Comparison of ENCODE assay signal across 13 mouse cellular contexts in the genomic region with DNA sequence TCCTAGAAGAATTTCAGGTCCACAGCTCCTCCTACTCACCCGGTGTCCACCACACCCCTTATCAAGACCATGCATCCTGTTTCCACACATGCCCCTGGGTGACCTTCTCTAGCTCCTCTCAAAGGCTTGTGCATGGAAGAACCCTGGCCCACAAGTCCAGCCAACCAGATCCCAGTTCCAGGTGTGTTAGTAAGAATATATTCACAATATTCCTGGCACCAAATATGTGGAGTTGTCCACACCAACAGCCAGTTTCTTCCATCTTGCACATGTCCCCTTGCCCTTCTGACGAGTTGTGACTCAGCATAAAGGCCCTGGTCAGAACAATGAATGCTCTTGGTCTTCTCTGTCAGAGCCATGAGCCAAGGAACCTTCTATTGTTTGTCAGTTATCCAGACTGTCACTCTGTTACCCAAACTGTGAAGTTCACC. TPM values are rescaled to one million over a fixed set of nuclear protein-coding genes. Genes with fewer than 3 reads are reported as not detected.
DNase-seq lines count a peak whose midpoint lies in the region; ATAC-seq lines count a peak whose summit lies in the region.
"Had no signal": no experiment of that assay in that cellular context is flagged by ENCODE, and none has a peak within 500 bp of the region (broad histone marks: within the 10 kb centered on the region; RNA-seq: fewer than 3 reads in every experiment).

No protein-coding gene starts in this region.

- no peaks in the 10 kb centered on the region for H3K27me3 ChIP-seq in heart, embryonic 12.5 days (replicated peaks)
- no peaks in the 10 kb centered on the region for H3K27me3 ChIP-seq in liver, embryonic 13.5 days
- H3K27me3 ChIP-seq in forebrain, embryonic 10.5 days (ENCODE audit: poor library complexity, severe bottlenecking), result no peaks in the 10 kb centered on the region
- H3K27me3 ChIP-seq: midbrain, embryonic 12.5 days had no signal

- H3K4me2 ChIP-seq in heart, embryonic 12.5 days, result no peak overlapping the region
- peak overlapping the region; percentile 32 for H3K4me2 ChIP-seq in liver, embryonic 13.5 days
- H3K4me2 ChIP-seq: midbrain, embryonic 12.5 days had no signal

- DNase-seq in heart, postnatal 14 days, result no peak
- DNase-seq in c-Kit-negative CD71-positive TER-119-positive erythroid progenitor cells, embryonic 14.5 days (ENCODE audit: low read depth, low spot score), result peak; percentile 76
- DNase-seq in liver, embryonic 13.5 days, result peak; percentile 77
- DNase-seq in spleen, postnatal 10 days (ENCODE audit: low spot score in 2 of 2), result peak; percentile 71 to 73
- no peak for DNase-seq in T-cell, adult 2 months (ENCODE audit: low spot score)
- DNase-seq in forebrain, embryonic 10.5 days (ENCODE audit: extremely low spot score, low spot score), result no peak
- DNase-seq: forebrain, postnatal 0 days; thymus, postnatal 14 days had no signal

- 49% methylated on average over 2 of the region's 2 CpGs for WGBS in heart, embryonic 12.5 days
- WGBS in liver, embryonic 13.5 days (ENCODE audit: insufficient replicate concordance), result 8% methylated on average over 2 of the region's 2 CpGs
- WGBS in forebrain, embryonic 10.5 days, result 78% methylated on average over 2 of the region's 2 CpGs

- no peaks in the 10 kb centered on the region for H3K36me3 ChIP-seq in heart, embryonic 12.5 days
- no peaks in the 10 kb centered on the region for H3K36me3 ChIP-seq in liver, embryonic 13.5 days
- H3K36me3 ChIP-seq in forebrain, embryonic 10.5 days (replicated peaks), result no peaks in the 10 kb centered on the region
- H3K36me3 ChIP-seq: limb, embryonic 10.5 days; midbrain, embryonic 12.5 days had no signal

- intact Hi-C loops in heart, postnatal 14 days (cut with DNase I), result loop anchor here (5.0 kb wide), 2 partner anchors 87 to 272 kb away; no protein-coding TSS in a partner anchor

- H3K4me1 ChIP-seq in heart, embryonic 12.5 days (replicated peaks), result peaks cover 4% of the 10 kb centered on the region; the same call in 1 of the 2 replicates
- H3K4me1 ChIP-seq in liver, embryonic 13.5 days (replicated peaks), result peaks cover 89% of the 10 kb centered on the region
- 0 out of 2 replicates have a peak, but pooled peaks cover 5% of the 10 kb centered on the region for H3K4me1 ChIP-seq in forebrain, embryonic 10.5 days
- H3K4me1 ChIP-seq: limb, embryonic 10.5 days had no signal

- no peak overlapping the region for H3K27ac ChIP-seq in heart, embryonic 12.5 days (ENCODE audit: poor library complexity, severe bottlenecking)
- peak overlapping the region; percentile 99 for H3K27ac ChIP-seq in liver, embryonic 13.5 days
- H3K27ac ChIP-seq in forebrain, embryonic 10.5 days, result no peak overlapping the region
- H3K27ac ChIP-seq: limb, embryonic 10.5 days; midbrain, embryonic 12.5 days had no signal

- no peak overlapping the region for H3K9ac ChIP-seq in heart, embryonic 12.5 days
- H3K9ac ChIP-seq in liver, embryonic 13.5 days, result peak overlapping the region; percentile 52
- H3K9ac ChIP-seq: forebrain, postnatal 0 days; midbrain, embryonic 12.5 days had no signal

- H3K4me3 ChIP-seq in heart, embryonic 12.5 days, result no peak overlapping the region
- no peak overlapping the region for H3K4me3 ChIP-seq in liver, embryonic 13.5 days (replicated peaks)
- no peak overlapping the region for H3K4me3 ChIP-seq in forebrain, embryonic 10.5 days
- H3K4me3 ChIP-seq: limb, embryonic 10.5 days; midbrain, embryonic 12.5 days had no signal

- H3K9me3 ChIP-seq in heart, embryonic 12.5 days (replicated peaks), result no peaks in the 10 kb centered on the region
- no peaks in the 10 kb centered on the region for H3K9me3 ChIP-seq in liver, embryonic 13.5 days (replicated peaks)
- no peaks in the 10 kb centered on the region for H3K9me3 ChIP-seq in forebrain, embryonic 10.5 days
- H3K9me3 ChIP-seq: limb, embryonic 10.5 days; midbrain, embryonic 12.5 days had no signal

- peak; percentile 87 for ATAC-seq in heart, embryonic 12.5 days (ENCODE audit: insufficient number of reproducible peaks, low FRiP score)
- ATAC-seq in liver, embryonic 13.5 days (ENCODE audit: low read depth), result peak; percentile 82
- ATAC-seq in inflammation-experienced regulatory T-cells, adult 6 months, result no peak
- ATAC-seq: forebrain, postnatal 0 days; hindbrain, embryonic 16.5 days had no signal

RNA-seq across cellular contexts. Expression of a gene that starts 30.5 kb away (rescaled TPM):
- 60.0 and 63.3 TPM in 2 replicates for polyA plus RNA-seq in heart, embryonic 12.5 days (2016; fragmentation: Nextera tagmentation; extraction: Ambion mirVana)
- 10 to 100 TPM; 67.1 to 71.3 TPM for total RNA-seq in heart, postnatal 14 days (2021)
- 301 and 344 TPM in 2 replicates for polyA plus RNA-seq in liver, embryonic 13.5 days (2015; fragmentation: Nextera tagmentation; extraction: Ambion mirVana)
- 100 to 1,000 TPM; 201 to 329 (median 236) TPM for polyA plus RNA-seq in inflammation-experienced regulatory T-cells, adult 6 months (2017; shearing (Covaris generic))
- 31.9 and 32.8 TPM in 2 replicates for polyA plus RNA-seq in forebrain, embryonic 10.5 days (2016; fragmentation: Nextera tagmentation; extraction: Ambion mirVana)

Comparison
In these comparisons a context has a peak if more than half of its experiments do, and no peak if none do; other contexts are left out.
1. DNase-seq: peak in c-Kit-negative CD71-positive TER-119-positive erythroid progenitor cells, embryonic 14.5 days (single experiment), liver, embryonic 13.5 days (single experiment) and spleen, postnatal 10 days (2 of 2); none in heart, postnatal 14 days (0 of 2), T-cell, adult 2 months (single experiment) and forebrain, embryonic 10.5 days (single experiment).